Mouse (Mus musculus) E14TG2a.4 (cell line): ENCODE data around the gene Tcf7l2.

Source experiments
- CTCF ChIP-seq: conservative IDR thresholded peaks from 2 replicates; pipeline ENCODE4 v1.5.1; 2014; ENCODE audit warnings: low read length
- NANOG ChIP-seq: IDR thresholded peaks from 2 replicates; pipeline ENCODE4 v1.6.1; 2014; ENCODE audit warnings: borderline replicate concordance, low read length, mixed read lengths
- POU5F1 ChIP-seq: IDR thresholded peaks from 2 replicates; pipeline ENCODE4 v1.6.1; 2014; ENCODE audit warnings: low read length, borderline replicate concordance

- TF ChIP-seq CTCF, result no peak
- TF ChIP-seq NANOG, result no peak
- no peak for TF ChIP-seq POU5F1
Observed at GRCm38 (mm10) chr19:55739713-55740112, 1.9 kb upstream of the Tcf7l2 start.
